Mouse (Mus musculus) neural tube, embryonic 15.5 days (tissue): ENCODE measurements around the gene Gmppb. TPM values are rescaled to one million over a fixed set of nuclear protein-coding genes. Genes with fewer than 3 reads are reported as not detected.
A peak's percentile ranks its signal among the peaks of the same experiment; 100 is the strongest.

Experiments used
- ATAC-seq: fragments of 200-750 bp; cut with Nextera tagmentation; 2 replicates; pipeline ENCODE4 v1.8.0; 2017; ENCODE audit warnings: mild to moderate bottlenecking, moderate TSS enrichment, moderate library complexity; ENCODE audit not compliant: low FRiP score
- H3K27ac ChIP-seq: fragments of 300-500 bp; sonication (generic); replicated peaks from 2 replicates; pipeline ENCODE4 v1.5.1; 2015; ENCODE audit warnings: mild to moderate bottlenecking, inconsistent platforms
- H3K27me3 ChIP-seq: fragments of 300-500 bp; sonication (generic); replicated peaks from 2 replicates; pipeline ENCODE4 v1.6.1; 2015; ENCODE audit warnings: inconsistent platforms
- H3K36me3 ChIP-seq: fragments of 300-500 bp; sonication (generic); 2 replicates; pipeline ENCODE4 v1.6.1; 2015; ENCODE audit warnings: inconsistent platforms
- H3K4me1 ChIP-seq: fragments of 300-500 bp; sonication (generic); 2 replicates; pipeline ENCODE4 v1.6.1; 2015; ENCODE audit warnings: inconsistent platforms
- H3K4me2 ChIP-seq: fragments of 300-500 bp; sonication (generic); 2 replicates; pipeline ENCODE4 v1.6.1; 2015; ENCODE audit warnings: inconsistent platforms, mild to moderate bottlenecking, moderate library complexity
- H3K4me3 ChIP-seq: fragments of 300-500 bp; sonication (generic); replicated peaks from 2 replicates; pipeline ENCODE4 v1.5.1; 2015; ENCODE audit warnings: mild to moderate bottlenecking, inconsistent platforms
- H3K9ac ChIP-seq: fragments of 300-500 bp; sonication (generic); replicated peaks from 2 replicates; pipeline ENCODE4 v1.6.1; 2015; ENCODE audit warnings: mild to moderate bottlenecking, inconsistent platforms
- H3K9me3 ChIP-seq: fragments of 300-500 bp; sonication (generic); replicated peaks from 2 replicates; pipeline ENCODE4 v1.6.1; 2016; ENCODE audit warnings: inconsistent platforms
- WGBS: fragments of 180-500 bp; shearing (Covaris S2); methylation state at CpG from one replicate; pipeline ENCODE4 v1.1.7; 2015; ENCODE audit warnings: mixed read lengths; 5-methylcytosine and 5-hydroxymethylcytosine counted together
- polyA plus RNA-seq: library from polyadenylated mRNA; unstranded; fragments of >200 nt; fragmentation: Nextera tagmentation; extraction: Ambion mirVana; gene quantifications from 2 replicates; pipeline ENCODE4 v1.2.1, GENCODE M21; 2015

The Gmppb gene
- polyA plus RNA-seq, 1 experiment from 2014 or later, result 22.0 TPM

DNA sequence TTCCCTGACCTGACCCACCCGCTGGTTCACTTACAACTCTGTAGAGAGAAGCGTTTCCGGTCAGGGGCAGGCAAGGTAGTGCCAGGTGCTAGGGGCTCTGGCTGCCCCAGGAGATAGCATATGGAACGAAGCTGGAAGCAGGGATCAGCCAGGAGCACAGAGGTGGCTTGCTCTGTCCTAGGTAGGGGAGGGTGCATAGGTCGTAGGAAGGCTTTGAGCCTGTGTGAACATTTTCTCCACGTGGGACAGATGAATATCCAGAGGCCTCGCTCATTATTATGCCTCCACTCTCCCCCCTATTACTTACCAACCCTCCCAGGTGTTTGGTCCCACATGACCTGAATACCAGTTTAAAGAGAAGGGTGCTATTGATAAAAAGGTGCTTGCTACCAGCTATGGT lies 3.4 kb downstream of the Gmppb start:
- H3K9me3 ChIP-seq, result no peaks in the 10 kb centered on the region
- WGBS, result 72% methylated on average over 7 of the region's 7 CpGs
- H3K9ac ChIP-seq, result no peak overlapping the region
- no peaks in the 10 kb centered on the region for H3K27me3 ChIP-seq
- H3K4me3 ChIP-seq, result no peak overlapping the region
- H3K4me2 ChIP-seq, result no peak overlapping the region
- peaks cover 40% of the 10 kb centered on the region for H3K4me1 ChIP-seq
- no peak for ATAC-seq
- H3K27ac ChIP-seq, result 0 out of 2 replicates have a peak overlapping the region, but pooled peaks have one; percentile 8
- H3K36me3 ChIP-seq, result peaks cover 55% of the 10 kb centered on the region

- no peaks in the 10 kb centered on the region for H3K27me3 ChIP-seq
- 0 out of 2 replicates have a peak, but pooled peaks have one; percentile 7 for ATAC-seq
- 0 out of 2 replicates have a peak within 1 kb of the TSS, but pooled peaks have one; percentile 14 for H3K9ac ChIP-seq
- 53% methylated on average over 20 of the region's 20 CpGs for WGBS
- peak within 1 kb of the TSS; percentile 47 for H3K4me2 ChIP-seq
- H3K4me3 ChIP-seq, result 0 out of 2 replicates have a peak within 1 kb of the TSS, but pooled peaks have one; percentile 10
- 0 out of 2 replicates have a peak within 1 kb of the TSS, but pooled peaks have one; percentile 8 for H3K27ac ChIP-seq
- peaks cover 36% of the 10 kb centered on the region for H3K4me1 ChIP-seq
- H3K9me3 ChIP-seq, result no peaks in the 10 kb centered on the region
- peaks cover 61% of the 10 kb centered on the region for H3K36me3 ChIP-seq
Measured at GRCm38 (mm10) chr9:108052885-108053664, 4.0 kb downstream of the Gmppb start, which contains the start of gene Amigo3. Amigo3 (plus strand) TSS chr9:108053159.

DNA sequence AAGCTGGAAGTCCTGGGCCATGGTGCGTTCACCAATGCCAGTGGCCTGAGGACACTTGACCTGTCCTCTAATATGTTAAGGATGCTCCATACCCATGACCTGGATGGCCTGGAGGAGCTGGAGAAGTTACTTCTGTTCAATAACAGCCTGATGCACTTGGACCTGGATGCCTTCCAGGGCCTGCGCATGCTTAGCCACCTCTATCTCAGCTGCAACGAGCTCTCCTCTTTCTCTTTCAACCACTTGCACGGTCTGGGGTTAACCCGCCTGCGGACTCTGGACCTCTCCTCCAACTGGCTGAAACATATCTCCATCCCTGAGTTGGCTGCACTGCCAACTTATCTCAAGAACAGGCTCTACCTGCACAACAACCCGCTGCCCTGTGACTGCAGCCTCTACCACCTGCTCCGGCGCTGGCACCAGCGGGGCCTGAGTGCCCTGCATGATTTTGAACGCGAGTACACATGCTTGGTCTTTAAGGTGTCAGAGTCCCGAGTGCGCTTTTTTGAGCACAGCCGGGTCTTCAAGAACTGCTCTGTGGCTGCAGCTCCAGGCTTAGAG lies 4.7 kb downstream of the Gmppb start:
- no peak overlapping the region for H3K9ac ChIP-seq
- H3K27ac ChIP-seq, result no peak overlapping the region
- no peak for ATAC-seq
- peaks cover 30% of the 10 kb centered on the region for H3K4me1 ChIP-seq
- H3K27me3 ChIP-seq, result no peaks in the 10 kb centered on the region
- no peak overlapping the region for H3K4me2 ChIP-seq
- WGBS, result 94% methylated on average over 15 of the region's 15 CpGs
- H3K9me3 ChIP-seq, result no peaks in the 10 kb centered on the region
- H3K36me3 ChIP-seq, result peaks cover 68% of the 10 kb centered on the region
- H3K4me3 ChIP-seq, result no peak overlapping the region

DNA sequence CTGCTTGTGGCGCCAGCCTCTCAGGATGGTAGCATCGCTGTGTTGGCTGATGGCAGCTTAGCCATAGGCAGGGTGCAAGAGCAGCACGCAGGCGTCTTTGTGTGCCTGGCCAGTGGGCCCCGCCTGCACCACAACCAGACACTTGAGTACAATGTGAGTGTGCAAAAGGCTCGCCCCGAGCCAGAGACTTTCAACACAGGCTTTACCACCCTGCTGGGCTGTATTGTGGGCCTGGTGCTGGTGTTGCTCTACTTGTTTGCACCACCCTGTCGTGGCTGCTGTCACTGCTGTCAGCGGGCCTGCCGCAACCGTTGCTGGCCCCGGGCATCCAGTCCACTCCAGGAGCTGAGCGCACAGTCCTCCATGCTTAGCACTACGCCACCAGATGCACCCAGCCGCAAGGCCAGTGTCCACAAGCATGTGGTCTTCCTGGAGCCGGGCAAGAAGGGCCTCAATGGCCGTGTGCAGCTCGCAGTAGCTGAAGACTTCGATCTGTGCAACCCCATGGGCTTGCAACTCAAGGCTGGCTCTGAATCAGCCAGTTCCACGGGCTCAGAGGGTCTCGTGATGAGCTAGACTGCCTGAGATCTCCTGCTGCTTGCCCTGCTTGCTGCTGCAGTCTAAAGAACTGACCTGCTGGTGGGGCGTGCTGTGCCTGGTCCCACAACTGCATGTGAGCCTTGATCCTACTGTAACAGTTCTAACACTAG lies 5.4 kb downstream of the Gmppb start:
- no peaks in the 10 kb centered on the region for H3K27me3 ChIP-seq
- WGBS, result 91% methylated on average over 22 of the region's 22 CpGs
- no peak overlapping the region for H3K9ac ChIP-seq
- no peak overlapping the region for H3K27ac ChIP-seq
- no peak overlapping the region for H3K4me3 ChIP-seq
- no peak overlapping the region for H3K4me2 ChIP-seq
- H3K4me1 ChIP-seq, result peaks cover 28% of the 10 kb centered on the region
- no peaks in the 10 kb centered on the region for H3K9me3 ChIP-seq
- peaks cover 75% of the 10 kb centered on the region for H3K36me3 ChIP-seq
- no peak for ATAC-seq

GRCm38 (mm10) chr9:108055061-108055460 lies 6.0 kb downstream of the Gmppb start:
- WGBS, result 85% methylated on average over 1 of the region's 1 CpGs
- no peak overlapping the region for H3K4me3 ChIP-seq
- H3K9ac ChIP-seq, result no peak overlapping the region
- H3K27me3 ChIP-seq, result no peaks in the 10 kb centered on the region
- no peak overlapping the region for H3K27ac ChIP-seq
- no peak for ATAC-seq
- peaks cover 81% of the 10 kb centered on the region for H3K36me3 ChIP-seq
- peaks cover 22% of the 10 kb centered on the region for H3K4me1 ChIP-seq
- H3K9me3 ChIP-seq, result no peaks in the 10 kb centered on the region
- H3K4me2 ChIP-seq, result no peak overlapping the region

- peaks cover 80% of the 10 kb centered on the region for H3K36me3 ChIP-seq
- no peaks in the 10 kb centered on the region for H3K9me3 ChIP-seq
- H3K27me3 ChIP-seq, result no peaks in the 10 kb centered on the region
- ATAC-seq, result no peak
- H3K9ac ChIP-seq, result no peak overlapping the region
- no peak overlapping the region for H3K27ac ChIP-seq
- WGBS, result 93% methylated on average over 6 of the region's 6 CpGs
- H3K4me1 ChIP-seq, result peaks cover 16% of the 10 kb centered on the region
- H3K4me3 ChIP-seq, result no peak overlapping the region
- H3K4me2 ChIP-seq, result no peak overlapping the region
Measured at GRCm38 (mm10) chr9:108055661-108056237, 6.7 kb downstream of the Gmppb start.

GRCm38 (mm10) chr9:108056361-108057261 lies 7.6 kb downstream of the Gmppb start:
- Histone ChIP-seq H3K4me1 (peaks cover 15% of the 10 kb centered on the region), H3K27me3 (no peaks in the 10 kb centered on the region), H3K27ac (no peak overlapping the region), H3K36me3 (peaks cover 77% of the 10 kb centered on the region), H3K9ac (no peak overlapping the region), H3K4me2 (no peak overlapping the region), H3K9me3 (no peaks in the 10 kb centered on the region), H3K4me3 (no peak overlapping the region)
- no peak for ATAC-seq
- 82% methylated on average over 28 of the region's 28 CpGs for WGBS

DNA sequence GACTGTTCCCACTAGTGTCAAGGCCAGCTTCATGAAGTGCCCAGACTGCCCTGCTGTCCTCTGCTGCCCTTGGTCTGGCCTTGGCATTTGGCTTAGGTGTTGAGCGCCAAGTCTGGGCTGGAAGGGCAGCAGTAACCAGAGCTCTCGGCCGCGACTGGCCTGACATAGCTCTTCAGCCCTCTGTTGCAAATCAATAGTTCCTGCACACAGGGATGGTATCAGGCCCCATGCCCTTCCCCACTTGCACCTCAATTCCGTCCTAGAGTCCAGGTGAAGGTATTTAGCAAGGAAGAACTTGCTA lies 8.2 kb downstream of the Gmppb start:
- no peak overlapping the region for H3K27ac ChIP-seq
- H3K4me3 ChIP-seq, result no peak overlapping the region
- no peak for ATAC-seq
- no peak overlapping the region for H3K4me2 ChIP-seq
- H3K27me3 ChIP-seq, result no peaks in the 10 kb centered on the region
- peaks cover 76% of the 10 kb centered on the region for H3K36me3 ChIP-seq
- 97% methylated on average over 5 of the region's 5 CpGs for WGBS
- peaks cover 13% of the 10 kb centered on the region for H3K4me1 ChIP-seq
- H3K9me3 ChIP-seq, result no peaks in the 10 kb centered on the region
- no peak overlapping the region for H3K9ac ChIP-seq

- 96% methylated on average over 9 of the region's 9 CpGs for WGBS
- Histone ChIP-seq H3K27me3 (no peaks in the 10 kb centered on the region), H3K36me3 (peaks cover 76% of the 10 kb centered on the region), H3K4me3 (no peak overlapping the region), H3K9me3 (no peaks in the 10 kb centered on the region), H3K4me2 (no peak overlapping the region), H3K4me1 (peaks cover 2% of the 10 kb centered on the region), H3K27ac (no peak overlapping the region), H3K9ac (no peak overlapping the region)
- ATAC-seq, result no peak
Measured at GRCm38 (mm10) chr9:108058291-108058690, 9.2 kb downstream of the Gmppb start.

DNA sequence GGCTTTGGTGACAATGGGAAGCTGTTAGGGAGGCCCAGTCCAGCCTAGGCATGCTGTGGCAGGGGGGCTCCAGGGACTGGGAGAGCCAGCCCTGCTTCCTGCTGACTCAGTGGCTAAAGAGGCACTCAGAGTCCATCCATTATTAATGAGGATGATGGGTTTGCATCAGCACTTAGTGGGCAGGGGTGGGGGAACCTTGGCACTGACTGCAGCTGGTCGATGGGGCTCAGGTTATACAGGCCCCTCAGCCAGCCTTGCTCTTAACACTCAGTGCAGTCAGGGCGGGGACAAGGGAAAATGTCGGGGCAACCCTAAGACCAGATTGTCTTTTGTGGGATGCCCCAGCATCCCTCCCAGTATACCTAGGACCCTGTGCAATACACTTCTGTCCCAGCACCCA lies 13.1 kb downstream of the Gmppb start:
- Histone ChIP-seq H3K9ac (no peak overlapping the region), H3K9me3 (no peaks in the 10 kb centered on the region), H3K4me2 (no peak overlapping the region), H3K27me3 (no peaks in the 10 kb centered on the region), H3K4me1 (no peaks in the 10 kb centered on the region), H3K27ac (no peak overlapping the region), H3K4me3 (no peak overlapping the region), H3K36me3 (peaks cover 49% of the 10 kb centered on the region)
- 79% methylated on average over 3 of the region's 3 CpGs for WGBS
- ATAC-seq, result no peak

DNA sequence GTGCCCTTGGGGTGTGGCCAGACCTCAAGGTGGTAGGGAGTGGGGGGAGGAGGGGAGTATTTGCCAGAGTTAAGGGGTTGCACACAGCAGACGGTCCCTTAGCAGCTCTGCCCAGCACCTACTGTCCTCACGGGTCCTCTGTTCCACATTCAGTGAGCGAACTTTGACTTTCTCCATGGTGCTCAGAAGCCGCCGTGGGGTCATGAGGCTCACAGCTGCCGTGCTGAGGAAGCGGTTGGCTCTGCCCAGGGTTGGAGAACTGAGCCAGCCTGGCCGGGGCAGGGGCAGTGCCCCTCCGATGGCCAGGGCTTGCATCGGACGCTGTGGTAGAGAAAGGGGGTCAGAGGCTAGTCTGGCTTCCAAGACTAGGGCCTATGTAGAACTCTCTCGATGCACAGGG lies 14.3 kb downstream of the Gmppb start:
- 91% methylated on average over 12 of the region's 12 CpGs for WGBS
- Histone ChIP-seq H3K4me3 (no peak overlapping the region), H3K27me3 (no peaks in the 10 kb centered on the region), H3K9ac (no peak overlapping the region), H3K36me3 (peaks cover 39% of the 10 kb centered on the region), H3K27ac (no peak overlapping the region), H3K4me1 (no peaks in the 10 kb centered on the region), H3K4me2 (no peak overlapping the region), H3K9me3 (no peaks in the 10 kb centered on the region)
- no peak for ATAC-seq
